Mouse (Mus musculus) megakaryocyte, embryonic 14.5 days (primary cell): ENCODE results near the gene Btf3l4.

Experiments used
- FLI1 ChIP-seq: IDR thresholded peaks from 2 replicates; pipeline ENCODE4 v1.6.1; 2012; ENCODE audit warnings: low read length, inconsistent platforms, mixed read lengths
- GATA1 ChIP-seq: IDR thresholded peaks from 3 replicates; pipeline ENCODE4 v1.6.1; 2012; ENCODE audit warnings: mixed read lengths, low read length, inconsistent platforms, borderline replicate concordance

DNA sequence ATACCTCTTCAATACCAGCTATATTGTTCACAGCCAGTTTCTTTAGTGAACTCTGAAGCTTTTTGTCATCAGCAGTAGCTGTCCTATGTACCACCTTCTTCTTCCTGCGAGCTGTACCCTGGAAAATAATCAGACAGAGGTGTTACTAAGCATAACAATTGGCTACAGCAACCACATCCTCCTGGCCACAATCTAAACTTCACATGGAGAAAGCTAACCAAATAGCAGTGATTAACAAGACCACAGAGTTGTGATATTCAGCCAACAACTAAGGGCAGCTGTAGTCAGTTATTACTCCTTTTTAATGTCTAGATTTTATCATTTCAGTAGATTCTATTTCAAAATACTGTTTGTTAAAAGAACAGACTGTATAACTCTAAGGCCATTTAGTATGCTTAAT is 7.3 kb downstream of the Btf3l4 start:
- no peak for TF ChIP-seq GATA1
- TF ChIP-seq FLI1: no peak
